Mouse (Mus musculus): ENCODE results near the gene Mdm2. TPM values are rescaled to one million over a fixed set of nuclear protein-coding genes. Genes with fewer than 3 reads are reported as not detected.

The Mdm2 gene
- total and polyA plus RNA-seq, 3 experiments, result 79.8 to 136 (median 112) TPM

- Histone ChIP-seq H3K9me3 (replicated peaks; ENCODE audit: low read length) (no peaks in the 10 kb centered on the region), H3K4me1 (ENCODE audit: control insufficient read depth in 1 of 2, insufficient read depth in 2 of 2) (peaks cover 0 to 9% of the 10 kb centered on the region in 2 experiments; a peak in 1 of 4 replicates), H3K36me3 (replicated peaks in 1 of 2; ENCODE audit: control insufficient read depth in 1 of 2, insufficient read depth in 1 of 2, low read length in 1 of 2) (peaks cover 0 to 3% of the 10 kb centered on the region in 2 experiments), H3K27ac (ENCODE audit: insufficient read depth, low read depth) (no peak overlapping the region), H3K4me3 (replicated peaks in 1 of 3; ENCODE audit: low read depth in 2 of 3, low read length in 2 of 3, poor library complexity in 1 of 3) (no peak overlapping the region), H3K27me3 (replicated peaks) (no peaks in the 10 kb centered on the region), H3K4me2 (ENCODE audit: insufficient read depth, low read depth, poor library complexity, severe bottlenecking) (no peak overlapping the region), H3K9ac (ENCODE audit: insufficient read depth, low read depth) (no peak overlapping the region), H3K79me2 (replicated peaks; ENCODE audit: control insufficient read depth, extremely low read depth, insufficient read depth, poor library complexity, severe bottlenecking) (no peaks in the 10 kb centered on the region)
- dilution Hi-C loops (cut with MboI; ENCODE audit: extremely low pct_ligation_motif_present, extremely low pct_unique_long_range_greater_than_20kb, low sequenced_read_pairs) (no loop called here), in situ Hi-C loops (cut with MboI; ENCODE audit: low pct_ligation_motif_present, low pct_unique_long_range_greater_than_20kb, low sequenced_read_pairs) (no loop called here)
- DNase-seq (ENCODE audit: extremely low read depth), result no peak
- no peak for TF ChIP-seq SIN3A (IDR thresholded peaks at IDR 0.05; ENCODE audit: low read length)
- no peak for TF ChIP-seq TBP (conservative IDR thresholded peaks at IDR 0.05; ENCODE audit: low read depth, low read length)
- TF ChIP-seq GABPA (IDR thresholded peaks at IDR 0.05; ENCODE audit: insufficient replicate concordance, low read depth, low read length), result no peak
- TF ChIP-seq PAX5 (IDR thresholded peaks at IDR 0.05; ENCODE audit: low read length), result no peak
Measured at GRCm38 (mm10) chr10:117730637-117731203, 20.2 kb upstream of the Mdm2 start.

GRCm38 (mm10) chr10:117730140-117730539 lies 19.6 kb upstream of the Mdm2 start:
- Histone ChIP-seq H3K27me3 (replicated peaks) (no peaks in the 10 kb centered on the region), H3K4me2 (ENCODE audit: insufficient read depth, low read depth, poor library complexity, severe bottlenecking) (no peak overlapping the region), H3K36me3 (replicated peaks in 1 of 2; ENCODE audit: control insufficient read depth in 1 of 2, insufficient read depth in 1 of 2, low read length in 1 of 2) (peaks cover 0 to 3% of the 10 kb centered on the region in 2 experiments), H3K4me3 (replicated peaks in 1 of 3; ENCODE audit: low read depth in 2 of 3, low read length in 2 of 3, poor library complexity in 1 of 3) (no peak overlapping the region), H3K9me3 (replicated peaks; ENCODE audit: low read length) (no peaks in the 10 kb centered on the region), H3K9ac (ENCODE audit: insufficient read depth, low read depth) (no peak overlapping the region), H3K4me1 (ENCODE audit: control insufficient read depth in 1 of 2, insufficient read depth in 2 of 2) (peaks cover 0 to 9% of the 10 kb centered on the region in 2 experiments; a peak in 1 of 4 replicates), H3K79me2 (replicated peaks; ENCODE audit: control insufficient read depth, extremely low read depth, insufficient read depth, poor library complexity, severe bottlenecking) (no peaks in the 10 kb centered on the region), H3K27ac (ENCODE audit: insufficient read depth, low read depth) (no peak overlapping the region)
- no peak for DNase-seq (ENCODE audit: extremely low read depth)
- TF ChIP-seq NRF1 (IDR thresholded peaks at IDR 0.05; ENCODE audit: low read depth, low read length) (no peak), MAZ (IDR thresholded peaks at IDR 0.05; ENCODE audit: low read depth, low read length) (no peak), KAT2A (IDR thresholded peaks at IDR 0.05; ENCODE audit: insufficient replicate concordance, low read length) (no peak), PAX5 (IDR thresholded peaks at IDR 0.05; ENCODE audit: low read length) (no peak)
- dilution Hi-C loops (cut with MboI; ENCODE audit: extremely low pct_ligation_motif_present, extremely low pct_unique_long_range_greater_than_20kb, low sequenced_read_pairs), result no loop called here
- in situ Hi-C loops (cut with MboI; ENCODE audit: low pct_ligation_motif_present, low pct_unique_long_range_greater_than_20kb, low sequenced_read_pairs), result no loop called here

- TF ChIP-seq MEF2A (IDR thresholded peaks at IDR 0.05; ENCODE audit: borderline replicate concordance, low read depth, low read length) (no peak), CHD2 (IDR thresholded peaks at IDR 0.05; ENCODE audit: low read length) (no peak), EP300 (IDR thresholded peaks at IDR 0.05; ENCODE audit: low read length) (no peak), BHLHE40 (IDR thresholded peaks at IDR 0.05; ENCODE audit: low read depth, low read length) (no peak), NELFE (IDR thresholded peaks at IDR 0.05; ENCODE audit: low read depth, low read length) (no peak), JUND (conservative IDR thresholded peaks at IDR 0.05; ENCODE audit: low read depth, low read length) (no peak), JUN (IDR thresholded peaks at IDR 0.05; ENCODE audit: insufficient read depth, low read depth, low read length) (no peak), SMC3 (IDR thresholded peaks at IDR 0.05; ENCODE audit: low read depth, low read length) (no peak), ELF1 (IDR thresholded peaks at IDR 0.05; ENCODE audit: low read depth, low read length) (no peak), SIN3A (IDR thresholded peaks at IDR 0.05; ENCODE audit: low read length) (no peak), E2F4 (IDR thresholded peaks at IDR 0.05; ENCODE audit: insufficient replicate concordance, low read depth, low read length) (no peak), ZMIZ1 (IDR thresholded peaks at IDR 0.05; ENCODE audit: low read depth, low read length) (no peak), ZNF384 (IDR thresholded peaks at IDR 0.05; ENCODE audit: low read depth, low read length) (no peak), CHD1 (IDR thresholded peaks at IDR 0.05; ENCODE audit: low read depth, low read length) (no peak), HCFC1 (IDR thresholded peaks at IDR 0.05; ENCODE audit: low read depth, low read length) (no peak), MAFK (IDR thresholded peaks at IDR 0.05; ENCODE audit: insufficient replicate concordance, low read length) (no peak)
- in situ Hi-C loops (cut with MboI; ENCODE audit: low pct_ligation_motif_present, low pct_unique_long_range_greater_than_20kb, low sequenced_read_pairs) (no loop called here), dilution Hi-C loops (cut with MboI; ENCODE audit: extremely low pct_ligation_motif_present, extremely low pct_unique_long_range_greater_than_20kb, low sequenced_read_pairs) (no loop called here)
- H3K27ac ChIP-seq (ENCODE audit: insufficient read depth, low read depth), result no peak overlapping the region
- no peaks in the 10 kb centered on the region for H3K79me2 ChIP-seq (replicated peaks; ENCODE audit: control insufficient read depth, extremely low read depth, insufficient read depth, poor library complexity, severe bottlenecking)
- H3K4me3 ChIP-seq (replicated peaks in 1 of 3; ENCODE audit: low read depth in 2 of 3, low read length in 2 of 3, poor library complexity in 1 of 3), result no peak overlapping the region
- H3K36me3 ChIP-seq (replicated peaks in 1 of 2; ENCODE audit: control insufficient read depth in 1 of 2, insufficient read depth in 1 of 2, low read length in 1 of 2), result peaks cover 0 to 3% of the 10 kb centered on the region in 2 experiments
- peaks cover 0 to 12% of the 10 kb centered on the region in 2 experiments; a peak in 3 of 4 replicates for H3K4me1 ChIP-seq (ENCODE audit: control insufficient read depth in 1 of 2, insufficient read depth in 2 of 2)
- no peak overlapping the region for H3K9ac ChIP-seq (ENCODE audit: insufficient read depth, low read depth)
- H3K4me2 ChIP-seq (ENCODE audit: insufficient read depth, low read depth, poor library complexity, severe bottlenecking), result no peak overlapping the region
- DNase-seq (ENCODE audit: extremely low read depth), result no peak
- H3K27me3 ChIP-seq (replicated peaks), result no peaks in the 10 kb centered on the region
- no peaks in the 10 kb centered on the region for H3K9me3 ChIP-seq (replicated peaks; ENCODE audit: low read length)
Measured at GRCm38 (mm10) chr10:117729139-117729814, 18.7 kb upstream of the Mdm2 start.
